15 mouse cellular contexts compared by ENCODE assay signal in the genomic region with DNA sequence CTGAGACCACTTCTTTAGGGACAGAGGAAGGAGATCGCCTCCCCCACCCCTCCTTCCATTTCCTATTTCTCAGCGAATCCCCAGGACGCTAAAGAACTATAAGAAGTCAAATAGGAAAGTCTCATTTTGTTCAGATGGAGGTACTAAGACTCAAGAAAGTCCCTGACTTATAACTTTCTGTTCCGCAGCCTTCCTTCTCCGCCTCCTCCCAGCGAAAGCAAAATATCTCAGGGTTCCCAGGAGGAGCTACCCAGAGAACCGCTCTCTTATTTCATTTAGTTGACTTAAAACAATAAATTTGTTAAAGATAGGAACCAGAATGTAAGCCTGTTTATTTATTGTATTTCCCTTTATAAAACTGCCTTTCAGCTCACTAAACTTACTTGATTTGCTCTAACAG. TPM values are rescaled to one million over a fixed set of nuclear protein-coding genes. Genes with fewer than 3 reads are reported as not detected.
"Had no signal": no experiment of that assay in that cellular context is flagged by ENCODE, and none has a peak within 500 bp of the region (broad histone marks: within the 10 kb centered on the region; RNA-seq: fewer than 3 reads in every experiment).

No protein-coding gene starts in this region.

- DNase-seq: kidney, postnatal 10 days; right cerebral cortex, postnatal 14 days; thymus, adult 2 months; thymus, postnatal 25 days had no signal

- H3K4me3 ChIP-seq: left cerebral cortex, adult 2 months; limb, embryonic 10.5 days; liver, embryonic 15.5 days; lung, embryonic 15.5 days; megakaryocyte, embryonic 14.5 days; midbrain, embryonic 12.5 days; stomach, embryonic 15.5 days had no signal

- H3K27me3 ChIP-seq: liver, embryonic 15.5 days; lung, embryonic 15.5 days; megakaryocyte, embryonic 14.5 days; midbrain, embryonic 12.5 days; stomach, embryonic 15.5 days had no signal

- H3K27ac ChIP-seq: left cerebral cortex, adult 2 months; limb, embryonic 10.5 days; liver, embryonic 15.5 days; lung, embryonic 15.5 days; macrophage; midbrain, embryonic 12.5 days; stomach, embryonic 15.5 days had no signal

- H3K9ac ChIP-seq: liver, embryonic 15.5 days; lung, embryonic 15.5 days; midbrain, embryonic 12.5 days; stomach, embryonic 15.5 days had no signal

- H3K9me3 ChIP-seq: limb, embryonic 10.5 days; liver, embryonic 15.5 days; lung, embryonic 15.5 days; megakaryocyte, embryonic 14.5 days; midbrain, embryonic 12.5 days; stomach, embryonic 15.5 days had no signal

- H3K4me1 ChIP-seq: limb, embryonic 10.5 days; liver, embryonic 15.5 days; midbrain, embryonic 12.5 days; stomach, embryonic 15.5 days had no signal

- ATAC-seq: intestine, embryonic 16.5 days had no signal

- H3K4me2 ChIP-seq: liver, embryonic 11.5 days; liver, embryonic 15.5 days; lung, embryonic 15.5 days; midbrain, embryonic 12.5 days; stomach, embryonic 15.5 days had no signal

- H3K36me3 ChIP-seq: limb, embryonic 10.5 days; liver, embryonic 15.5 days; lung, embryonic 15.5 days; midbrain, embryonic 12.5 days; stomach, embryonic 15.5 days had no signal

RNA-seq across cellular contexts. Expression of a gene that starts 41.4 kb away (rescaled TPM):
- polyA plus RNA-seq: limb, embryonic 10.5 days; macrophage; midbrain, embryonic 12.5 days; spleen, adult 2 months had no signal
